8 mouse cellular contexts compared by ENCODE assay signal in genomic region chr9:65884564-65885315, GRCm38 (mm10). TPM values are rescaled to one million over a fixed set of nuclear protein-coding genes. Genes with fewer than 3 reads are reported as not detected.
DNase-seq lines count a peak whose midpoint lies in the region; ATAC-seq lines count a peak whose summit lies in the region.

No protein-coding gene starts in this region.

- no peaks in the 10 kb centered on the region for H3K27me3 ChIP-seq in heart, embryonic 13.5 days (replicated peaks)
- no peaks in the 10 kb centered on the region for H3K27me3 ChIP-seq in liver, embryonic 13.5 days
- no peaks in the 10 kb centered on the region for H3K27me3 ChIP-seq in stomach, embryonic 16.5 days (ENCODE audit: control insufficient read depth, insufficient read depth, low read length)

- H3K27ac ChIP-seq in heart, embryonic 13.5 days (replicated peaks), result peak overlapping the region; percentile 81
- peak overlapping the region; percentile 88 for H3K27ac ChIP-seq in liver, embryonic 13.5 days
- peak overlapping the region; percentile 82 for H3K27ac ChIP-seq in stomach, embryonic 16.5 days (ENCODE audit: low read length)

- peaks cover 11% of the 10 kb centered on the region for H3K36me3 ChIP-seq in heart, embryonic 13.5 days
- peaks cover 9% of the 10 kb centered on the region; the same call in 1 of the 2 replicates for H3K36me3 ChIP-seq in liver, embryonic 13.5 days
- no peaks in the 10 kb centered on the region for H3K36me3 ChIP-seq in stomach, embryonic 16.5 days (ENCODE audit: control insufficient read depth, insufficient read depth, low read length)

- peaks cover 14% of the 10 kb centered on the region for H3K4me1 ChIP-seq in heart, embryonic 13.5 days
- H3K4me1 ChIP-seq in liver, embryonic 13.5 days (replicated peaks), result peaks cover 19% of the 10 kb centered on the region
- no peaks in the 10 kb centered on the region for H3K4me1 ChIP-seq in stomach, embryonic 16.5 days (ENCODE audit: control insufficient read depth, insufficient read depth, low read length)

- peak; percentile 90 for DNase-seq in CD4-positive helper T cell, adult 2 months (ENCODE audit: low read depth, low spot score)
- DNase-seq in brain, embryonic 18.5 days (ENCODE audit: low read depth, low spot score), result peak; percentile 66
- DNase-seq in kidney, postnatal 14 days, result peak; percentile 92
- peak; percentile 83 for DNase-seq in liver, embryonic 13.5 days
- DNase-seq in neural tube, embryonic 10.5 days (ENCODE audit: extremely low spot score, low spot score), result peak; percentile 87

- peak; percentile 99 for ATAC-seq in erythroid progenitor cell, adult 5-6 weeks (replicated peaks; ENCODE audit: low FRiP score, poor library complexity, severe bottlenecking)
- ATAC-seq in heart, embryonic 13.5 days (ENCODE audit: extremely low read depth, insufficient number of reproducible peaks, low FRiP score, low TSS enrichment), result peak; percentile 78; the same call in 1 of the 2 replicates
- ATAC-seq in liver, embryonic 13.5 days (ENCODE audit: low read depth), result peak; percentile 98
- peak; percentile 98 for ATAC-seq in stomach, embryonic 16.5 days (ENCODE audit: insufficient read depth, low FRiP score)

- under 1% methylated on average over 37 of the region's 37 CpGs for WGBS in heart, embryonic 13.5 days
- WGBS in liver, embryonic 13.5 days (ENCODE audit: insufficient replicate concordance), result under 1% methylated on average over 37 of the region's 37 CpGs
- WGBS in stomach, embryonic 16.5 days, result under 1% methylated on average over 37 of the region's 37 CpGs

- H3K4me2 ChIP-seq in heart, embryonic 13.5 days, result peak overlapping the region; percentile 73
- peak overlapping the region; percentile 79 for H3K4me2 ChIP-seq in liver, embryonic 13.5 days
- H3K4me2 ChIP-seq in stomach, embryonic 16.5 days (ENCODE audit: low read depth, low read length), result peak overlapping the region; percentile 87

- peak overlapping the region; percentile 87 for H3K9ac ChIP-seq in heart, embryonic 13.5 days
- peak overlapping the region; percentile 86 for H3K9ac ChIP-seq in liver, embryonic 13.5 days
- H3K9ac ChIP-seq in stomach, embryonic 16.5 days (ENCODE audit: low read length), result peak overlapping the region; percentile 77

- peak overlapping the region; percentile 72 for H3K4me3 ChIP-seq in heart, embryonic 13.5 days
- peak overlapping the region; percentile 79 for H3K4me3 ChIP-seq in liver, embryonic 13.5 days (replicated peaks)
- peak overlapping the region; percentile 72 for H3K4me3 ChIP-seq in stomach, embryonic 16.5 days (replicated peaks; ENCODE audit: low read length)

- H3K9me3 ChIP-seq in heart, embryonic 13.5 days, result no peaks in the 10 kb centered on the region
- no peaks in the 10 kb centered on the region for H3K9me3 ChIP-seq in liver, embryonic 13.5 days (replicated peaks)
- no peaks in the 10 kb centered on the region for H3K9me3 ChIP-seq in stomach, embryonic 16.5 days (replicated peaks; ENCODE audit: control insufficient read depth, low read length)

RNA-seq across cellular contexts. Expression of gene Pclaf, which starts 5.3 kb away (rescaled TPM):
- total RNA-seq in erythroid progenitor cell, adult 5-6 weeks (2015; ENCODE audit: low replicate concordance), result 85.4 and 127 TPM in 2 replicates
- 132 and 204 TPM in 2 replicates for total RNA-seq in erythroid progenitor cell, adult 5-6 weeks (2017; ENCODE audit: low replicate concordance)
- polyA plus RNA-seq in heart, embryonic 13.5 days (2015; fragmentation: Nextera tagmentation; extraction: Ambion mirVana), result 99.5 and 114 TPM in 2 replicates
- polyA plus RNA-seq in liver, embryonic 13.5 days (2015; fragmentation: Nextera tagmentation; extraction: Ambion mirVana), result 121 and 141 TPM in 2 replicates
- polyA plus RNA-seq in stomach, embryonic 16.5 days (2015; fragmentation: Nextera tagmentation; extraction: Ambion mirVana), result 119 and 131 TPM in 2 replicates

RNA-seq across cellular contexts. Expression of gene Trip4, which starts 23.9 kb away (rescaled TPM):
- 9.2 and 10.8 TPM in 2 replicates for total RNA-seq in erythroid progenitor cell, adult 5-6 weeks (2015; ENCODE audit: low replicate concordance)
- 10.1 and 13.3 TPM in 2 replicates for total RNA-seq in erythroid progenitor cell, adult 5-6 weeks (2017; ENCODE audit: low replicate concordance)
- 21.3 and 22.4 TPM in 2 replicates for polyA plus RNA-seq in heart, embryonic 13.5 days (2015; fragmentation: Nextera tagmentation; extraction: Ambion mirVana)
- polyA plus RNA-seq in liver, embryonic 13.5 days (2015; fragmentation: Nextera tagmentation; extraction: Ambion mirVana), result 12.4 and 14.4 TPM in 2 replicates
- 25.5 and 29.3 TPM in 2 replicates for polyA plus RNA-seq in stomach, embryonic 16.5 days (2015; fragmentation: Nextera tagmentation; extraction: Ambion mirVana)

RNA-seq across cellular contexts. Expression of gene Csnk1g1, which starts 24.0 kb away (rescaled TPM):
- total RNA-seq in erythroid progenitor cell, adult 5-6 weeks (2015; ENCODE audit: low replicate concordance), result 11.7 and 25.9 TPM in 2 replicates
- 15.9 and 29.7 TPM in 2 replicates for total RNA-seq in erythroid progenitor cell, adult 5-6 weeks (2017; ENCODE audit: low replicate concordance)
- polyA plus RNA-seq in heart, embryonic 13.5 days (2015; fragmentation: Nextera tagmentation; extraction: Ambion mirVana), result 12.0 and 12.5 TPM in 2 replicates
- polyA plus RNA-seq in liver, embryonic 13.5 days (2015; fragmentation: Nextera tagmentation; extraction: Ambion mirVana), result 3.6 and 4.2 TPM in 2 replicates
- polyA plus RNA-seq in stomach, embryonic 16.5 days (2015; fragmentation: Nextera tagmentation; extraction: Ambion mirVana), result 13.1 and 14.1 TPM in 2 replicates

RNA-seq across cellular contexts. Expression of gene Zfp609, which starts 57.4 kb away (rescaled TPM):
- total RNA-seq in erythroid progenitor cell, adult 5-6 weeks (2015; ENCODE audit: low replicate concordance), result 6.8 and 9.2 TPM in 2 replicates
- 2.4 and 2.8 TPM in 2 replicates for total RNA-seq in erythroid progenitor cell, adult 5-6 weeks (2017; ENCODE audit: low replicate concordance)
- polyA plus RNA-seq in heart, embryonic 13.5 days (2015; fragmentation: Nextera tagmentation; extraction: Ambion mirVana), result 4.9 and 5.9 TPM in 2 replicates
- polyA plus RNA-seq in liver, embryonic 13.5 days (2015; fragmentation: Nextera tagmentation; extraction: Ambion mirVana), result 1.7 and 1.8 TPM in 2 replicates
- 3.8 and 5.0 TPM in 2 replicates for polyA plus RNA-seq in stomach, embryonic 16.5 days (2015; fragmentation: Nextera tagmentation; extraction: Ambion mirVana)

Comparison
In these comparisons a context has a peak if more than half of its experiments do, and no peak if none do; other contexts are left out.
1. Peak in every context shown above with its lines: DNase-seq, ATAC-seq, H3K4me3 ChIP-seq and H3K27ac ChIP-seq.